Mouse (Mus musculus): Measurements from ENCODE around the gene Caprin1. TPM values are rescaled to one million over a fixed set of nuclear protein-coding genes. Genes with fewer than 3 reads are reported as not detected.
A peak's percentile ranks its signal among the peaks of the same experiment; 100 is the strongest.

Caprin1 gene
- polyA plus RNA-seq, 1 experiment from 2014 or later, result 610 TPM

- 98% methylated on average over 6 of the region's 6 CpGs for WGBS
- no peak for ATAC-seq (ENCODE audit: low FRiP score)
- H3K36me3 ChIP-seq (ENCODE audit: control insufficient read depth, insufficient read depth, low read length), result peaks cover 4% of the 10 kb centered on the region; the same call in 1 of the 2 replicates
Measured at GRCm38 (mm10) chr2:103751771-103752170, 45.7 kb downstream of the Caprin1 start.

GRCm38 (mm10) chr2:103749091-103749490 lies 48.4 kb downstream of the Caprin1 start:
- Histone ChIP-seq H3K4me3 (ENCODE audit: low read depth, low read length) (no peak overlapping the region), H3K27ac (ENCODE audit: low read depth, low read length) (no peak overlapping the region), H3K4me2 (replicated peaks; ENCODE audit: low read depth, low read length) (no peak overlapping the region), H3K36me3 (ENCODE audit: control insufficient read depth, insufficient read depth, low read length) (peaks cover 4% of the 10 kb centered on the region; the same call in 1 of the 2 replicates), H3K9me3 (ENCODE audit: control insufficient read depth, low read length) (no peaks in the 10 kb centered on the region), H3K9ac (ENCODE audit: low read depth, low read length) (no peak overlapping the region), H3K27me3 (ENCODE audit: control insufficient read depth, insufficient read depth, low read length) (no peaks in the 10 kb centered on the region), H3K4me1 (replicated peaks; ENCODE audit: control insufficient read depth, insufficient read depth, low read length) (no peaks in the 10 kb centered on the region)
- ATAC-seq (ENCODE audit: low FRiP score) (no peak), DNase-seq (ENCODE audit: low spot score) (no peak)
- WGBS, result 95% methylated on average over 3 of the region's 3 CpGs

More at GRCm38 (mm10) chr2:103751771-103752170, 45.7 kb downstream of the Caprin1 start:
- no peak overlapping the region for H3K27ac ChIP-seq (ENCODE audit: low read depth, low read length)
- no peaks in the 10 kb centered on the region for H3K27me3 ChIP-seq (ENCODE audit: control insufficient read depth, insufficient read depth, low read length)
- no peak overlapping the region for H3K4me3 ChIP-seq (ENCODE audit: low read depth, low read length)
- H3K4me2 ChIP-seq (replicated peaks; ENCODE audit: low read depth, low read length), result no peak overlapping the region
- H3K9ac ChIP-seq (ENCODE audit: low read depth, low read length), result no peak overlapping the region
- H3K4me1 ChIP-seq (replicated peaks; ENCODE audit: control insufficient read depth, insufficient read depth, low read length), result no peaks in the 10 kb centered on the region
- H3K9me3 ChIP-seq (ENCODE audit: control insufficient read depth, low read length), result no peaks in the 10 kb centered on the region
- no peak for DNase-seq (ENCODE audit: low spot score)

GRCm38 (mm10) chr2:103747891-103748290 lies 49.6 kb downstream of the Caprin1 start:
- Histone ChIP-seq H3K27ac (ENCODE audit: low read depth, low read length) (no peak overlapping the region), H3K9ac (ENCODE audit: low read depth, low read length) (no peak overlapping the region), H3K4me2 (replicated peaks; ENCODE audit: low read depth, low read length) (no peak overlapping the region), H3K9me3 (ENCODE audit: control insufficient read depth, low read length) (no peaks in the 10 kb centered on the region), H3K27me3 (ENCODE audit: control insufficient read depth, insufficient read depth, low read length) (no peaks in the 10 kb centered on the region), H3K4me1 (replicated peaks; ENCODE audit: control insufficient read depth, insufficient read depth, low read length) (no peaks in the 10 kb centered on the region), H3K36me3 (ENCODE audit: control insufficient read depth, insufficient read depth, low read length) (peaks cover 4% of the 10 kb centered on the region; the same call in 1 of the 2 replicates), H3K4me3 (ENCODE audit: low read depth, low read length) (no peak overlapping the region)
- ATAC-seq (ENCODE audit: low FRiP score) (no peak), DNase-seq (ENCODE audit: low spot score) (no peak)
- WGBS, result 91% methylated on average over 9 of the region's 9 CpGs

- Histone ChIP-seq H3K27ac (ENCODE audit: low read depth, low read length) (no peak overlapping the region), H3K9ac (ENCODE audit: low read depth, low read length) (no peak overlapping the region), H3K27me3 (ENCODE audit: control insufficient read depth, insufficient read depth, low read length) (no peaks in the 10 kb centered on the region), H3K9me3 (ENCODE audit: control insufficient read depth, low read length) (no peaks in the 10 kb centered on the region), H3K4me3 (ENCODE audit: low read depth, low read length) (no peak overlapping the region), H3K4me1 (replicated peaks; ENCODE audit: control insufficient read depth, insufficient read depth, low read length) (no peaks in the 10 kb centered on the region), H3K36me3 (ENCODE audit: control insufficient read depth, insufficient read depth, low read length) (peaks cover 4% of the 10 kb centered on the region; the same call in 1 of the 2 replicates), H3K4me2 (replicated peaks; ENCODE audit: low read depth, low read length) (no peak overlapping the region)
- ATAC-seq (ENCODE audit: low FRiP score) (no peak), DNase-seq (ENCODE audit: low spot score) (no peak)
- WGBS, result 90% methylated on average over 2 of the region's 2 CpGs
Measured at GRCm38 (mm10) chr2:103746761-103747160, 50.7 kb downstream of the Caprin1 start.

- Histone ChIP-seq H3K27me3 (ENCODE audit: control insufficient read depth, insufficient read depth, low read length) (no peaks in the 10 kb centered on the region), H3K36me3 (ENCODE audit: control insufficient read depth, insufficient read depth, low read length) (no peaks in the 10 kb centered on the region), H3K4me2 (replicated peaks; ENCODE audit: low read depth, low read length) (no peak overlapping the region), H3K4me1 (replicated peaks; ENCODE audit: control insufficient read depth, insufficient read depth, low read length) (no peaks in the 10 kb centered on the region), H3K27ac (ENCODE audit: low read depth, low read length) (no peak overlapping the region), H3K9ac (ENCODE audit: low read depth, low read length) (no peak overlapping the region), H3K9me3 (ENCODE audit: control insufficient read depth, low read length) (no peaks in the 10 kb centered on the region), H3K4me3 (ENCODE audit: low read depth, low read length) (no peak overlapping the region)
- no peak for ATAC-seq (ENCODE audit: low FRiP score)
- no peak for DNase-seq (ENCODE audit: low spot score)
- 95% methylated on average over 2 of the region's 2 CpGs for WGBS
Measured at GRCm38 (mm10) chr2:103746096-103746495, 51.4 kb downstream of the Caprin1 start.

GRCm38 (mm10) chr2:103745481-103745880 lies 52.0 kb downstream of the Caprin1 start:
- no peak overlapping the region for H3K4me3 ChIP-seq (ENCODE audit: low read depth, low read length)
- DNase-seq (ENCODE audit: low spot score), result no peak
- no peak overlapping the region for H3K4me2 ChIP-seq (replicated peaks; ENCODE audit: low read depth, low read length)
- no peaks in the 10 kb centered on the region for H3K36me3 ChIP-seq (ENCODE audit: control insufficient read depth, insufficient read depth, low read length)
- WGBS, result 93% methylated on average over 5 of the region's 5 CpGs
- no peak overlapping the region for H3K27ac ChIP-seq (ENCODE audit: low read depth, low read length)
- no peaks in the 10 kb centered on the region for H3K4me1 ChIP-seq (replicated peaks; ENCODE audit: control insufficient read depth, insufficient read depth, low read length)
- no peaks in the 10 kb centered on the region for H3K27me3 ChIP-seq (ENCODE audit: control insufficient read depth, insufficient read depth, low read length)
- H3K9ac ChIP-seq (ENCODE audit: low read depth, low read length), result no peak overlapping the region
- ATAC-seq (ENCODE audit: low FRiP score), result no peak
- H3K9me3 ChIP-seq (ENCODE audit: control insufficient read depth, low read length), result no peaks in the 10 kb centered on the region

GRCm38 (mm10) chr2:103743988-103744387 lies 53.5 kb downstream of the Caprin1 start:
- DNase-seq (ENCODE audit: low spot score), result peak; percentile 83
- H3K9ac ChIP-seq (ENCODE audit: low read depth, low read length), result no peak overlapping the region
- 0 out of 2 replicates have a peak, but pooled peaks have one; percentile 17 for ATAC-seq (ENCODE audit: low FRiP score)
- H3K9me3 ChIP-seq (ENCODE audit: control insufficient read depth, low read length), result no peaks in the 10 kb centered on the region
- 84% methylated on average over 7 of the region's 7 CpGs for WGBS
- H3K4me3 ChIP-seq (ENCODE audit: low read depth, low read length), result no peak overlapping the region
- no peaks in the 10 kb centered on the region for H3K27me3 ChIP-seq (ENCODE audit: control insufficient read depth, insufficient read depth, low read length)
- no peaks in the 10 kb centered on the region for H3K4me1 ChIP-seq (replicated peaks; ENCODE audit: control insufficient read depth, insufficient read depth, low read length)
- no peak overlapping the region for H3K27ac ChIP-seq (ENCODE audit: low read depth, low read length)
- no peak overlapping the region for H3K4me2 ChIP-seq (replicated peaks; ENCODE audit: low read depth, low read length)
- 0 out of 2 replicates have a peak, but pooled peaks cover 2% of the 10 kb centered on the region for H3K36me3 ChIP-seq (ENCODE audit: control insufficient read depth, insufficient read depth, low read length)

GRCm38 (mm10) chr2:103743536-103743935 lies 53.9 kb downstream of the Caprin1 start:
- no peak overlapping the region for H3K27ac ChIP-seq (ENCODE audit: low read depth, low read length)
- H3K4me3 ChIP-seq (ENCODE audit: low read depth, low read length), result no peak overlapping the region
- H3K9ac ChIP-seq (ENCODE audit: low read depth, low read length), result no peak overlapping the region
- WGBS, result 92% methylated on average over 2 of the region's 2 CpGs
- ATAC-seq (ENCODE audit: low FRiP score), result no peak
- no peaks in the 10 kb centered on the region for H3K27me3 ChIP-seq (ENCODE audit: control insufficient read depth, insufficient read depth, low read length)
- no peak overlapping the region for H3K4me2 ChIP-seq (replicated peaks; ENCODE audit: low read depth, low read length)
- no peaks in the 10 kb centered on the region for H3K4me1 ChIP-seq (replicated peaks; ENCODE audit: control insufficient read depth, insufficient read depth, low read length)
- H3K36me3 ChIP-seq (ENCODE audit: control insufficient read depth, insufficient read depth, low read length), result 0 out of 2 replicates have a peak, but pooled peaks cover 2% of the 10 kb centered on the region
- no peak for DNase-seq (ENCODE audit: low spot score)
- H3K9me3 ChIP-seq (ENCODE audit: control insufficient read depth, low read length), result no peaks in the 10 kb centered on the region

- Histone ChIP-seq H3K27me3 (ENCODE audit: control insufficient read depth, insufficient read depth, low read length) (no peaks in the 10 kb centered on the region), H3K36me3 (ENCODE audit: control insufficient read depth, insufficient read depth, low read length) (0 out of 2 replicates have a peak, but pooled peaks cover 2% of the 10 kb centered on the region), H3K9ac (ENCODE audit: low read depth, low read length) (no peak overlapping the region), H3K4me3 (ENCODE audit: low read depth, low read length) (no peak overlapping the region), H3K4me1 (replicated peaks; ENCODE audit: control insufficient read depth, insufficient read depth, low read length) (no peaks in the 10 kb centered on the region), H3K4me2 (replicated peaks; ENCODE audit: low read depth, low read length) (no peak overlapping the region), H3K27ac (ENCODE audit: low read depth, low read length) (no peak overlapping the region), H3K9me3 (ENCODE audit: control insufficient read depth, low read length) (no peaks in the 10 kb centered on the region)
- WGBS, result 95% methylated on average over 6 of the region's 6 CpGs
- ATAC-seq (ENCODE audit: low FRiP score), result no peak
- no peak for DNase-seq (ENCODE audit: low spot score)
Measured at GRCm38 (mm10) chr2:103742821-103743220, 54.6 kb downstream of the Caprin1 start.

All from hindbrain, embryonic 11.5 days (tissue).